Mouse (Mus musculus): ENCODE data around the gene Zer1.

Gene Zer1

GRCm38 (mm10) chr2:30051992-30052761 is 72.2 kb downstream of the Zer1 start:
- DNase-seq (ENCODE audit: low read depth, low spot score) = no peak

- DNase-seq (ENCODE audit: low read depth, low spot score) = no peak
Measured at GRCm38 (mm10) chr2:30049831-30050230, 74.6 kb downstream of the Zer1 start.

GRCm38 (mm10) chr2:30048699-30049388 is 75.5 kb downstream of the Zer1 start, which contains the start of gene Wdr34:
Wdr34 (minus strand) TSS chr2:30048881.
- peak; percentile 96 for DNase-seq (ENCODE audit: low read depth, low spot score)

- no peak for DNase-seq (ENCODE audit: low read depth, low spot score)
Measured at GRCm38 (mm10) chr2:30048101-30048501, 76.3 kb downstream of the Zer1 start.
